Mouse (Mus musculus) left cerebral cortex, adult 11 months (tissue): ENCODE measurements at regions not wholly inside any gene's neighbourhood (a gene's known extent, or its start where the extent isn't known, plus 50 kb on each side); places are given as distances from the start of the nearest gene placed in this dataset.

ENCODE experiments used
- DNase-seq: peaks from one replicate; pipeline ENCODE4 v3.0.0; 2022; ENCODE audit warnings: low spot score

DNA sequence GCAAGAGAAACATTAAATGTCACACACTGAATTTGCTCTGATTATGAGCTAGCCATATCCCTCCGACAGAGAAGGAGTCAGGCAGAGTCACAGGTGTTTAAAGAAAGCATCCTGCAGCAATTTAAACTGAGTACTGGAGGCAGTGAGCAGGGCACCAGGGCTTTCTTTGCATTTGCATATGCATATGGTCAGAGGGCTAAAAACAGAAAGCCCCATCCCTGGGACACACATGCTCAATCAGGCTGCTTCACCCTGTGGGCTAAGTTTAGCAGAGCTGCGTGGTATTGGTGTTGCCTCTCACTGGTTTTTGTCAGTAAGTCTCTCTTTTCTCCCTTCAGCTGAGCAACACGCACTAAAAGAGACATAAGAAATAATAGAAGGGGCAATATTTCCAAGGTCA is 289.9 kb upstream of the Rps6ka3 start:
- no peak for DNase-seq

DNA sequence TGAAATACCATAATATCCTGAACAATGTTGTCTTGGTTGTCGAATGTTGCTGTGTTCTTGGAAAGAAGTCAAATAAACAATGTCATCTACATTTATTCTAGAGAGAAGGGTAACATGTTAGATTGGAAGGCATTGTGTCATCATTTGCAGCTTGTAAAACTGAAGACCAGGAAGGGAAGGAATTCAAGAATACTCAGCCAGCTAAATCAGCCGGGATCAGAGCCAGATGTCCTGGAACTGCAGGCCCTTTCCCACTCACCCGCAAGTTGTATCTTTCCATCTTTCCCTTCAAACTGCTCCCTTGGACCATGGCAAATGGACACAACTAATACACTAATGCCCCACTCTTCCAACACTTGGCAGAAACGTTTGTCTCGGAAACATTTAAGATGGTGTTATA is 288.7 kb upstream of the Rps6ka3 start:
- DNase-seq: no peak

- DNase-seq: peak; percentile 68
Observed at GRCm38 (mm10) chrX:158921838-158922450, 288.2 kb upstream of the Rps6ka3 start.

DNA sequence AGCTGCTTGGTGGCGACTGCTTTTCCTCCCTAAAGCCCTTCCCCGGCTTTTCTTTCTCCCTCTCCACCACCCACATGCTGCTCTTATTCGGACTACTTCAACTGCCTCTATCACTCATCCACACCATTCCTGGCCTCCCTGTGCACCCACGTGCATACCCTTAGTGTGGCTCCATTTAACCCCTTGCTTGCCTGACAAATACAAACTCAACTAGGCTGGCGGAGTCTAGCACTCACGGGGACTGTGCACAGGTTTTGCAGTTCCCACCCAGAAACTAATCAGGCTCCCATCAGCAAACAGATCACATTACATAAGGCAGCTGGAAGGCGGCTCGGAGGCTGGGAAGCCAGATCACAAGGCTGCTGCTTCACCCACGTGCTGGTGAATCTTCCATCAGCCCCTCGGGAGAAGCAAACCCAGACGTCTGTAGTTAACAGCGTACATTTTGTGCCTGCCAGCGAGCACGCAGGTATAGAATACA is 287.0 kb upstream of the Rps6ka3 start:
- peak; percentile 63 for DNase-seq

DNA sequence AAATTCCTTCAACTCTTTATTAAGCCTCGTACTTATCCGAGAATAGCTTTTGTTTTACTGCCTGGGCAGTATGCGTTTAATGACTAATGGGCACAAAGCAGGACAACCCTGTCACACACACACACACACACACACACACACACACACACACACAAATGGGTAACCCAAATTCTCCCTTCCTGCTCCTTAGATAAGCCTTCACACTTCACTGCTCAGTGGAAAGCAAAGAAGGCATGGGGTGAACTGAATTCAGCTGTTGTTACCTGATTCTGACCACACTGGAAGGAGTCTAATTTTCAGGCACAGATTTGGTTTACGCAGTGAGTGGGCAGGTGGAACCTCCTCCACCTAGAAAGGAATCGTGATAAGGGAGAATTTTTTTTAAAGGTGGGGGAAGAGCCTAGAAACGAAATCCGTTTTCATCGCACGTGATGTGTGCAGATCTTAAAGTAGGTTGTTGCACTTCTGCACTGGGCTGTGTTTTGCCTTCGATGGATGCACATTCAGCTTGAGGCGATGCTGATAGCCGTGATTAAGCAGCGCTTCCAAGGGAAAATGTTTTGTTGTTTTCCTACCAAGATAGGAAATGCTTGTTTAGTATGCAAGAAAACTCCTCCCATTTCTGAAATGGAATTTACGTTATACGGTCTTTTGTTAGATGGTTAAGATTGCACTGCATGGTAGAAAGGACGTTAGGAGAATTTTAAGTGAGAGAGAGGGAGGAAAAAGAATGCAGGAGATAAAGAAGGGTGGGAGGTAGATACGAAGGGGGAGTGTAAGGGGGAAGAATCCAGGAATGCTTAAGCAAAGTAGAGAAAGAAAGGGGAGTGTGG is 286.2 kb upstream of the Rps6ka3 start:
- no peak for DNase-seq

DNA sequence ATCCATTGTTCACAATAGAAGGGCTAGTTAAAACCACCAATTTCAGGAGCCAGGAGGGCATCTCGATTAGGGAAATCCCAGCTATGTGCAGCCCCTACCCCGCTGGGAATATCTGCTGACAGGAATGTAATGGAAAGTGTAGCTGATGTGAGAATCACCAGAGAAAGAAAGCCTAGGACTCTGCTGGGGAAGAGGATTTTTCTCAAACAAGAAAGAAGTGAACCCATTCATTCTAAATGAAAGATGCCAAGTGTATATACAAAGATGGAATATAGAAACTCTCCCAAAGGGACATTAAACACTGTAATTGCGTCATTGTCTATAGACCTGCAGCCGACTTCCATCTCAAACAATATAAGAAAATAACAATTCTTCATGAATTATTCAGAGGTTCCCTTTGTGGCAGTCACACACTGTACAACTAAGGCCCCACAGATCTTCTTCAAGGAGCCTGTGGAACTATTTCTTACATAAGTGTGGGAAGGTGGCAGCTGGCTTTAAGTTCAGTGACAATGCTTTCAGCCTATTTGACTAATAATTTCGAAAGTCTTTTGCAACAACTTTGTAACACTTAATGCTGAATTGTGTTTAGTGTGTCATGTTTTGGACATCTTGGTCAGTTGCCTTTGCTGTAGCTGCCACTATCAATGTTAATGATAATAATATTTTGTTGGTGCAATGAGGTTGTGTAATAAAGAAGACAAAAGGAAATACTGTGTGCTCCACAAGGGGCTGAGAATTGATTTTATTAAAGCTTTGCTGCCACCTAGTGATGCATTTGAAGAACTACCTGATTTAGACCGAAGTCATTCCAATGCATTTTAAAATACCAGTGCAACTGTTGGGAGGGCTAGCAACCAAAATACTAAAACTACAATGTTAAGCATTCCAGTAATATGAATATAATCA is 285.4 kb upstream of the Rps6ka3 start:
- DNase-seq: no peak

DNA sequence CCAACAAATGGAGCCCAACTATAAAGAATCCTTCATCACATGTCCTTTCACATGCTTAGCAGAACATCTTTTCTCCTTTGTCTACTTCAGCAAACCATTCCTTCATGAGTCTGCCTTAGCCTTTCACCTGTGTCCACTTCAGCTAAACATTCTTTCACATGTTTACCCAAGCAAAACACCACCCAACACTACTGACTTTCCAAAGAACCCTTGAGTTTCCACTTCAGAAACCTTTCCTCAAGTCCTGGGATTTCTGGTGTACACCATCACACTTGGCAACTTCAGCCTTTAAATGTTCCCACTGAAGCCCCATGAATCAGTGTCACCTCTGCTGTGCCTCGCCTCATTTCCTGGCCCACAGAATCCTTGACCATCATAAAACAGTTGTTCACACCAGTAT is 278.2 kb upstream of the Rps6ka3 start:
- no peak for DNase-seq

DNA sequence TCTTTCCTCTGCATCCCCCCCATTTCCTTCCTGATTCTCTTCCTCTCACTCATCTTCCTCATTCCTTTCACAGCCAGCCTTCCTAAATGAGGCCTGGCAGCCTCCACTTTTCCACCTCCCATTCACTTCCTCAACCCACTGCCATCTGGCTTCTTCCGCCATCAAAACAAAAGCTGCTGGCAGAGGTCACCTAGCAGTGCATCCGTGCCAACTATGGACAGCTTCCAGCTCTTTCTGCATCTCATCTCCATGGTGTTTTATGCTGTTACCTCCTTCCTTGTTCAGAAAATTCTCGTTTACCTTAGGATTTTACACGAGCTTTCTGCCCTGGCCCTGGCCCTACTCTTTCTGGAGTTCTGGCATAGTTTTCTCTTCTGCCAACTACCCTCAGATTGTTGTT is 262.9 kb upstream of the Rps6ka3 start:
- no peak for DNase-seq

GRCm38 (mm10) chrX:158971726-158972125 is 238.4 kb upstream of the Rps6ka3 start:
- no peak for DNase-seq

DNA sequence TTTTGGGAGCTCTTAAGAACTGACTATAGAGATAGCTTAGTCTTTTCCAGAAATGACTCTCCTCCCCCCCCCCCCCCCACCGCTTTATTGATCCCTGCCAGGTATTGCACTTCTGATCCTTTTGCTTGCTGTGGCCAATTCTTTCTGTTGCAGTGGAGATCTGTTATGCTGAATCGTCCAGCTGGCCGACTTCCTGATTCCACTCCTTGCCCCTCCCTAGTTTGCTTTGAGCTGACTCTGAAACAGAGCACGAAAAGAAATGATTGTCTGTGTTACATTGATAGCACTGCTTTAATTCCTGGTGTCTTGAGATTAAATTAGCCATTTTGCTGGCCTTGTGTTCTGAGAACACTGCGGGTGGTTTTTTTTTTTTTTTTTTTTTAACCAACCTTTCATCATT is 233.5 kb upstream of the Rps6ka3 start:
- no peak for DNase-seq

- DNase-seq: no peak
Observed at GRCm38 (mm10) chrX:158984721-158985120, 225.4 kb upstream of the Rps6ka3 start.

DNA sequence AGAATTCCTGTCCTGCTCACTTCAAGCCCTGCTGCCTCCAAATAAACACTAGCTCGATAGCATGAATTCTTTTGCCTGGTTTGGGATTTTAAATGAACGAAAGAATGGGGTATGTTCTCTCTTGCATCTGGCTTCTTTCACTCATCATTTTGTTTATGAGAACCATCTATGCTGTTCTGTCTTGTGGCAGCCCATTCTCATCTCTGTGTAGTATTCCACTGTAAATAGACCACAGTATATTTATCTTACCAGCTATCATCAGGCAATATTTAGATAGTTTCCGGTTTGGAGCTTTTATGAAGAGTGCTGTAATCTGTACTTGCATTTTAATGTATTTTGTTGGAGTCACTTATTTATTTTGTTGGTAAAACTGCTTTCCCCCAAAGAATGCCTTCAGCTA is 222.4 kb upstream of the Rps6ka3 start:
- no peak for DNase-seq

DNA sequence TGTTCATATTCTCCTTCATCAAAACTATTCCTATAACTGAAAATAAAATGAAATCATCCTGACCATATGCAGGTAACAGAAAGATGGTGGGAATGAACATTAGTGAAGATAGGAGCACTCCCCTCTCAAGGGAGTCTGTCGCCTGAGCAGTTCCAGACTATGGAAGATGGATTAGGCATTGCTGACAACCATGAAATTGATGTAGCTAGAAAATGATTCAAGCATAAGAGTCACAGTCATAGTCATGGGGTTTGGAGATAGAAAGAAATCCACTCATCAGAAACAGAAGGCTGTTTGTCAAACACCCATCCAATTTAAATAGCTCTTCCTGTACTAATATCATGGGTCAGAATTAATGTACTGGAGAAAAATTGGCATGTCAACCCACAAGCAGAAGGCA is 191.2 kb upstream of the Rps6ka3 start:
- no peak for DNase-seq

- no peak for DNase-seq
Observed at GRCm38 (mm10) chrX:159026311-159026710, 183.8 kb upstream of the Rps6ka3 start.

- no peak for DNase-seq
Observed at GRCm38 (mm10) chrX:159031927-159032326, 178.2 kb upstream of the Rps6ka3 start.

- peak; percentile 16 for DNase-seq
Observed at GRCm38 (mm10) chrX:159043432-159043831, 166.7 kb upstream of the Rps6ka3 start.

- no peak for DNase-seq
Observed at GRCm38 (mm10) chrX:159047876-159048275, 162.2 kb upstream of the Rps6ka3 start.

DNA sequence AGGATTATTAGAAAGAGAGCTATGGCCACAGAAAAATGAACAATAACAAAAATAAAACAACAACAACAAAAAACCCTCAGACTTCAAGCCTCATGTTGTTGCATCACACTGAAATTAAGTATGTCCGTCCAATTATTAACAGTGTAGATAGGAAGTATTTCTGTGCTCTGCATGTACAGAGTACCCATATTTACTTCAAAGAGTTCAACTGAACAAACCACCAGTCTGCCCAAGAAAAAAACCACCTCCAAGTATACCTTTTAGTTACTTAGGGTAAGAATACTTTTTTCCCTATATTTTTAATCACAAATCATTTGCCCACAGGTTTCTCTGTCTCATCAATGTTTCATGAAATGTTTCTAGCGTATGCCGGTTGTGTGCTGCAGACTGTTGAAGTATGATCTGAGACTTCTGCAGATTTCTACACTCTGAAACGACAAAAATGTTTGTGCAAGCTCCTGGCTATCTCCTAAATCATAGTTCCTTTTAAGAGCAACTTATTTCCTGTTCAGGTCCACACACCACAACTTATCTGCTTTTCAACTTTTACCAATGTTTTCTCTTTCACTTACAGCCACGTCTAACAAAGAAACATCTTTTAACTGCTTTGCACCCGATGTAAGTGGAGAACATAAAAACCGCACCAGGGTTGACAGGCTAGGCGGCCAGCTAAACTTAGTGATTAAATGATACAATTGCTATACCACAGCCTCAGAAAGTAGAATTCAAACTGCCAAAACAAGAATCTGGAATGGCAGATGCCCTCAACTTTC is 154.2 kb upstream of the Rps6ka3 start:
- DNase-seq: no peak

DNA sequence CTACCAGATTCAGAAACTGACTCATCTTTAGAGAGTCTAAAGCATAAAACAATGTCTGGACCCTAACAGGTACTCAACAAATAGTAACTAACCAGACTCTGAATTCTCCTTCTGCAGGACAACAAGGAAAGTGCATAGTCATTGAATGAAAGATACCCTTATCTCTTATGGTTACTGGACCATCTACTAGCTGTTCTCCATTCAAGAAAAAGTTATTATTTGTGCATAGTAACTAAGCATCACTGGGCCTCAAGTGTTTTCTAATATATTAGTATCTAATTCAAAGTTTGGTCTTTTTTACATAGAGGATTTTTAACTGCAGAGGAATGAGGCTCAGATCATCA is 153.7 kb upstream of the Rps6ka3 start:
- no peak for DNase-seq

DNA sequence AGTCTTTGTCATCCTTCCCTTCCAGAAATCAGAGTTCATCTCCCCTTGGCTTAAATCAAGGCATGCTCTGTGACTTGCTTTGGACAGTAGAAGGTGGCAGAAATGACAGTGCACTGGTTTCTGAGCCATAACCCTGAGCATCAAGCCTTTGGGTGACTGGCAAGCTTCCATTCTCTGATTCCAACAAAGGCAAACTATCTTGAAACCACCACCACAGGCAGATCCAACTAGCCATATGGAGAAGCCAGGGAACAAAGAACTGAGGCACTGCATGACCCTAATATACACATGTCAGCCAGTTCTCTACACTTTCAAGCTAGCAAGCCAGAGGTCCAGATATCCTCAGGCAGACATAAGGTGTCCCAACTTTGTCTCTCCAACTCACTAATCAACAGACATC is 151.2 kb upstream of the Rps6ka3 start:
- no peak for DNase-seq

DNA sequence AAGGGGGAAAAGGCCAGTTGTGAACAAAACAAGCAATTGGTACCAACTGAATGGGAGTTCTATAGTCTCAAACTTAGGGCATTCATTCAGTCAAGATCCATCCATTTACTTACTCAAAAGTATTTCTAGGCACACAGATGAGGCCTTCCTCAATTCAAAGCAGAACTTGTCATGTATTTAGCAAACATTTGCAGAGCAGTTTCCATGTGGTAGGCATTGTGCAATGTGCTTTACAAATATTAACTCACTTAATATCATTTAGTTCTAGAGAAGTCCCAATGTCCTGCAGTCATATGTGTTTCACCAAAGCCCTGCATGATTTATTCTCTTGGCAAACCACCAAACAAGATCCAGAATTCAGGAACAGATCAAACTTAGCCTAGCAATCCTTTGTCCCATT is 148.8 kb upstream of the Rps6ka3 start:
- no peak for DNase-seq

DNA sequence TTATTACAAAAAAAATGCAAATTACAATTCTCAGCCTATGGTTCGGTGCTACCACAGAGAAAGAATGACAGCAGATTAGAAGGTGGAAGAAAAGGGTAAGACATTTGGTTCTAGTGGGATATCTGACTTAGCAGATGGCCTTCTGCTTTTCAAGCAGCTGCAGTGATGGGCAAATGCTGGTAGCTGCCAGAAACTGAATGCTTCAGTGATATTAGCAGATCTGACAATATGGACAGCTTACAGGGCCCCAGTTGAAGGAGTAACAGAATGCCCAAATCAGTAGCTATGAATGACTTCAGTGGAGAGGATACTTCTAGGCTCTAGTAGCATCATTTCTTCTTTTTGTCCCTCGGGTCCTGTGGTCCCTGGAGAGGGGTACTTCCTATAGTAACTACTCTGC is 143.9 kb upstream of the Rps6ka3 start:
- DNase-seq: no peak
